Mouse (Mus musculus) adrenal gland, adult 18-20 months (tissue): ENCODE measurements around the gene Kansl1. TPM values are rescaled to one million over a fixed set of nuclear protein-coding genes. Genes with fewer than 3 reads are reported as not detected.

Experiments
- DNase-seq, 2 experiments: peaks; one replicate each; pipeline ENCODE4 v3.0.0; 2021 to 2022; ENCODE audit warnings: low spot score in 2 of 2
- total RNA-seq, 2 experiments: library from RNA; stranded (reverse); gene quantifications; 1 replicate in 1 of 2; 2 replicates in 1 of 2; pipeline ENCODE4 v1.2.3; 2021

The Kansl1 gene
- total RNA-seq, 2 experiments from 2014 or later = 49.9 to 52.7 TPM

DNA sequence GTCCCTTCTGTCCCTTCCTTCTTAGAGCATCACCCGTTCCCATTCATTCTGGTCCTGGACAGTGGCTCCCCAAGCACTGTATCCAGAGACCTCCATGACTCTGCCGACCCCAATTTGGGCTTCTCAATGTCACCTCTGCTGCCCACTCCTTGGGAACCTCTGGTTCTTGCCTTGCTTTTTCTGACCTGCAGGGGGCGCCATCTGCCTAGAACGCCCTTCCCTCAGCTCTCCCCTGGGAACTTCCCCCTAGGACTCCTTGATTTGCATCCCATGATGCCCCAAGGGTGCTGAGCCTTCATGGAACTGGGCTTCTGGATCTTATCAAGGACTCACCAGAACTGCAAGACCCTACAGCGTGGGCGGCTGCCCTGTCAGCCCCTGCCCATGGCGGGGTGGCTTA is 157.0 kb downstream of the Kansl1 start:
- no peak for DNase-seq

- DNase-seq = no peak
Observed at GRCm38 (mm10) chr11:104310226-104310887, 158.3 kb downstream of the Kansl1 start.

GRCm38 (mm10) chr11:104309377-104310225 is 159.1 kb downstream of the Kansl1 start:
- no peak for DNase-seq

- no peak for DNase-seq
Observed at GRCm38 (mm10) chr11:104307136-104307535, 161.5 kb downstream of the Kansl1 start.

GRCm38 (mm10) chr11:104306483-104306882 is 162.2 kb downstream of the Kansl1 start:
- DNase-seq = no peak

GRCm38 (mm10) chr11:104305711-104306110 is 162.9 kb downstream of the Kansl1 start:
- no peak for DNase-seq

DNA sequence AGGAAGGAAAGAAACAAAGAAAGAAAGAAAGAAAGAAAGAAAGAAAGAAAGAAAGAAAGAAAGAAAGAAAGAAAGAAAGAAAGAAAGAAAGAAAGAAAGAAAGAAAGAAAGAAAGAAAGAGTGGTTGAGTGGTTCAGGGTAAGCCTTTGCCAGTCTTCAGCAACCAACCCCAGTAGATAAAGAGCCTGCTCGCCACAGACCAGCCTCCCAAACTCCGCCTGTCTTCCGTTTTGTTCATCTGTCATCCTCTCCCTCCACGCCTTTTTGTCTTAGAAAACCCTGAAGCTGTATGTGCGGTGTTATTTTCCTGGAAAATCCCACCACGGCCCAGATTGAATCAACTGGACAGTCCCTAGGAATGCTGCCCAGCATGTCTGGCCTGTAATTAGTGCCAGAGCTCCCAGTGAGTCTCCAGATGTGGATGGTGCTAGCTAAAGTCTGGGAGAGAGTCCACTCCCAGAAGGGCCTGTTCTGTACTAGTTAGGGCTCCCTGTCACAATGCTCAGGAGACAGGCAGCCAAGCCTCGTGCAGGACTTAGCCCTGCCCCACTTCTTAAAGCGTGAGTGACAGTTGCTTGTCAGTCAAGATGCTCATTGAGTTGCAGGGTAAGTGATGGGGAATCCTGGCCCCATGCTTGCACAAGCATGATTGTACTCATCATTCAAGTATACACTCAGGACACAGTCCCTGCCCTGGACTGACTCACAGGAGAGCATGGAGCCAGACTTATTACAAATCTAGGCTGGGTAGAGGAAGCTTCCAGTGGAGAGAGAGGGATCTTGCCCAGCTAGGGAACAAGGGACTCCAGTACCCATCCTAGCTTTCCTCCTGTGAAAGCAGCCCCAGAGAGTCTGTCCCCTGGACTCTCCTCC is 165.3 kb downstream of the Kansl1 start:
- DNase-seq = no peak

- DNase-seq = no peak
Observed at GRCm38 (mm10) chr11:104302628-104303027, 166.0 kb downstream of the Kansl1 start.

DNA sequence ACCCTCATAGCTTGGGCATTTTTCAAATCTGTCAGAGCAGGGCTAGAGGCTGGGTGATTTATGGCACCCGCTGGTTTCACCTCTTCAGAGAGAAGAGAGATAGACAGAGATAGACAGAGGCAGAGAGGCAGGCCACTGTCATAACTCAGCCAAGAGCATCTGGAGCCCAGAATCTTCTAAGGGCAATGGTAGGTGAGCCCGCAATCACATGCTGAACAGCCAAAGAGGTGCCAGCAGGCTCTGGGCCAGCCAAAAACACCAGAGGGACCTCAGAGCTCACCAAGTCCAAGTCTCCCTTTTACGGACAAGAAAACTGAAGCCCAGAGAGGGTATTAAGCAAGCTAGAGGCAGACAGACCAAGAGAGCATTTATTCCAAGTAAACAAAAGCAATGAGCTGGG is 171.0 kb downstream of the Kansl1 start:
- DNase-seq = no peak

GRCm38 (mm10) chr11:104295656-104296055 is 173.0 kb downstream of the Kansl1 start:
- DNase-seq = no peak

GRCm38 (mm10) chr11:104295145-104295544 is 173.5 kb downstream of the Kansl1 start:
- DNase-seq = no peak

- DNase-seq = no peak
Observed at GRCm38 (mm10) chr11:104293241-104293640, 175.4 kb downstream of the Kansl1 start.

- no peak for DNase-seq
Observed at GRCm38 (mm10) chr11:104292443-104293220, 176.0 kb downstream of the Kansl1 start.

DNA sequence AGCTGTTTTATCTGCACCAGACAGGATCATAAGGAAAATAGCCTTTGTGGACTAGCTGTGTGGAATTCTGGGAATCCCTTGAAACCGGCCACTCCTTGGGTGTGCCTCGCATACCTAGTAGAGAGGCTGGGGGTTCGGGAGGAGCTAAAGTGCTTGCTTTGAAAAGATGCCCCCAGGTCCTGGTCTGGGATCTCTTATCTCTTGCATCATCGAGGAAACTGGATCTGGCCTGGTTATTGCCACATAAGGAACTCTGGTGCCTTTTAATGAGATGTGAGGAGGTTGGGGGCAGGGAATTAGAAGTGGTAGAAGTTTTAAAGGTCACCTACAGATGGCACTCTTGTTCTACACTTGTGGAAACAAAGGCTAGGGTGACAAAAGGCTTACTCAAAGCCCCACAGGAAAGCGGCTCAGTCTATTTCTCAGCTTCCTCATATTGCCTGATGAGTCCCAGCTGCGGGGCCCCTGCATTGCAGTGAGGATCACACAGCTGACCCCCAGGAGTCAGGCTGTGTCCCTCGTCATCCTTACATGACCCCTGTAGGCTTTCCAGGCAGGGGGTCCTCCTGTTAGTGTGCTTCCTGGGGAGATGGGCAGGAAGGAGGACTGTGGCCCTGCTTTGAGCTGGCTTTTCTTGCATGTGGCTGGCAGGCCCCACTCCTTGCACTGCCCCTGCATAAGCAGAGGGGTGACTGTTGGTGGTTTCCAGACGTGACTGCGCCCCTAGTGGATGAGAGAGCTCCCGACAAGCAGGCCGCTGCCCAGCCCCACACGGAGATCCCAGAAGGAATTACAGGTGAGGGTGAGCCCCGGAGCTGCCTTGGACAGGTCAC is 179.2 kb downstream of the Kansl1 start:
- peak; percentile 49 to 62 for DNase-seq

- DNase-seq = no peak
Observed at GRCm38 (mm10) chr11:104288835-104289198, 179.8 kb downstream of the Kansl1 start.

DNA sequence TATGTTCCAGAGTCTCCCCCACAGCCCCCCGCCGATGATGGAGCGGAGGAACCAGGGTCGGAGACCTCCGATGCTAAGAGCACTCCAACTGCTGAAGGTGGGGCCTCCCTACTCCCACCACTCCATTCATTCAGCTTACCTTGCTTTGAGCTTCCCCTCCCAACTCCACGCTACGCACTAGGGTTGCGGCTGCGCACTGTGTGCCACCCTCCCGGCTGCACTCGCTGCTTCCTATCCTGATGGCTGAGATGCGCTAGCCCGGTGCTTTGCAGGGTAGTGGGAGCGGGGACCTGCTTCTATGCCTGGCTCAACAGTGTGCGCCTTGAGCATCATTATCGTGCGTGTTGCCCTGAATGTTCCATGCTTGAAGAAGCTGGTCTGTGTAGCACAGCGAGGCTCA is 181.5 kb downstream of the Kansl1 start:
- no peak for DNase-seq
